Mouse (Mus musculus) limb, embryonic 13.5 days (tissue): ENCODE measurements around the gene Mid1. TPM values are rescaled to one million over a fixed set of nuclear protein-coding genes. Genes with fewer than 3 reads are reported as not detected.

Experiments used
- ATAC-seq: fragments of 200-750 bp; cut with Nextera tagmentation; 2 replicates; pipeline ENCODE4 v1.8.0; 2017; ENCODE audit warnings: low read depth, moderate number of reproducible peaks, moderate TSS enrichment; ENCODE audit not compliant: low FRiP score
- H3K27ac ChIP-seq: fragments of 300-500 bp; sonication (generic); 2 replicates; pipeline ENCODE4 v1.5.1; 2015; ENCODE audit warnings: inconsistent platforms, mild to moderate bottlenecking, moderate library complexity
- H3K27me3 ChIP-seq: fragments of 300-500 bp; sonication (generic); 2 replicates; pipeline ENCODE4 v1.6.1; 2015; ENCODE audit warnings: mild to moderate bottlenecking, inconsistent platforms
- H3K36me3 ChIP-seq: fragments of 300-500 bp; sonication (generic); 2 replicates; pipeline ENCODE4 v1.6.1; 2015; ENCODE audit warnings: inconsistent platforms, mild to moderate bottlenecking, moderate library complexity
- H3K4me1 ChIP-seq: fragments of 300-500 bp; sonication (generic); 2 replicates; pipeline ENCODE4 v1.6.1; 2015; ENCODE audit warnings: inconsistent platforms
- H3K4me2 ChIP-seq: fragments of 300-500 bp; sonication (generic); replicated peaks from 2 replicates; pipeline ENCODE4 v1.6.1; 2015; ENCODE audit warnings: inconsistent platforms, mild to moderate bottlenecking, moderate library complexity
- H3K4me3 ChIP-seq: fragments of 300-500 bp; sonication (generic); 2 replicates; pipeline ENCODE4 v1.5.1; 2015; ENCODE audit warnings: moderate library complexity, mild to moderate bottlenecking, inconsistent platforms
- H3K9ac ChIP-seq: fragments of 300-500 bp; sonication (generic); 2 replicates; pipeline ENCODE4 v1.6.1; 2015; ENCODE audit warnings: mild to moderate bottlenecking, inconsistent platforms
- H3K9me3 ChIP-seq: fragments of 300-500 bp; sonication (generic); 2 replicates; pipeline ENCODE4 v1.6.1; 2016; ENCODE audit warnings: inconsistent platforms
- WGBS: fragments of 180-500 bp; shearing (Covaris S2); methylation state at CpG from one replicate; pipeline ENCODE4 v1.1.7; 2015; 5-methylcytosine and 5-hydroxymethylcytosine counted together
- polyA plus RNA-seq: library from polyadenylated mRNA; unstranded; fragments of >200 nt; fragmentation: Nextera tagmentation; extraction: Ambion mirVana; gene quantifications from 2 replicates; pipeline ENCODE4 v1.2.1, GENCODE M21; 2015

Mid1 gene
- polyA plus RNA-seq, 1 experiment from 2014 or later, result 10.7 TPM

DNA sequence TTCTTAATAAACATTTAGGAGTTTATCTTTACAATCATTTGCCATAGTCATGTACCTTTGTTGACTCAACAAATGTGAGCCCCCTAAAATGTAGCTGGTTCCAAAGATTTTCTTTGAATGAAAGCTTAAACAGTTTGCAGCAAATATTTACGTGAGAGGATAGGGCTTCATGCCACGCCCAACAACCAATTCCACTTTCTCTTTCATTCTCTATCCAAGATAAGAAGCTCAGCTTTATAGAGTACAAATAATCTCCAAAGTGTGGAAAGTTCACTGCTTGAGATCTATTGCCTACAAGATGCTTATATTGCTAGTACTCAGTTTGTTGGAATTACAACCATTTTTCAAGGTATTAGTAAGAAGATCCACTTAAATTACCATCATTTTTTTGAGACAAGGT, 207.6 kb downstream of the Mid1 start:
- H3K4me2 ChIP-seq, result no peak overlapping the region
- no peak overlapping the region for H3K27ac ChIP-seq
- H3K4me1 ChIP-seq, result no peaks in the 10 kb centered on the region
- peaks cover 9% of the 10 kb centered on the region for H3K27me3 ChIP-seq
- H3K9me3 ChIP-seq, result no peaks in the 10 kb centered on the region
- no peak for ATAC-seq
- no peak overlapping the region for H3K9ac ChIP-seq
- H3K36me3 ChIP-seq, result no peaks in the 10 kb centered on the region
- WGBS, result 75% methylated on average over 2 of the region's 2 CpGs
- H3K4me3 ChIP-seq, result no peak overlapping the region

DNA sequence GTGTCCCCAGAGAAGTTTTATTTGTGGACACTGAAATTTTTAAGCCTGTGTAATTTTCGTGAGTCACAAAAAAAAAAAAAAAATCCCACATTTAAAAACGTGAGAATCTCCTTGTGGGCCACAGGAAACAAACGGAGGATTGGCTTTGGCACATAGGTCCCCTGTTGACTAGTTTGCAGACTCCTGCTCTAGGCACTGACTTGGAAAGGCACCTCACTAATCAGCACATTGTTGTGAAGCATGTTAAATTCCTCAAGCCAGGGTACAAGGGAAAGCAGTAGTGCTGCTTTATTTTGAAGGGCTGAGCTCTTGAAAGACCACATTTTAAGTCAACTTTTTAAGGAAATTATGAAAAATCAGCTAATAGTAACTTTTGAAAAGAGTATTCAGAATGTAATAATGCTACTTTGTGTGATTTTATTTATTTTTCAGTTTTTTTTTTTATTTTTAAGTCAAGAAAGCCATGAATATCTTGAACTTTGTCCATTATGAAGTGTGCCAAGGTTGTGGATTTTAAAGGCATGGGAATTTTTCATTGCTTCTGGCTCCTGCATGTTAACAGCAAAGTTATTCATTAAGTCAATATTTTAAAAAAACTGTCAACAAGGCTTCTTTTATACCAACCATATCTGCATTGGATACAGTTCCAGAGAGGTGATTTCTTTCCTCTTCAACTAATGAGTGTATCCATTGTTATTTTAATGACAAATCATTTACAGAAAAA, 214.4 kb downstream of the Mid1 start:
- WGBS, result 22% methylated on average over 3 of the region's 3 CpGs
- Histone ChIP-seq H3K36me3 (no peaks in the 10 kb centered on the region), H3K4me3 (no peak overlapping the region), H3K27me3 (peaks cover 12% of the 10 kb centered on the region; the same call in 1 of the 2 replicates), H3K9me3 (no peaks in the 10 kb centered on the region), H3K4me2 (no peak overlapping the region), H3K4me1 (no peaks in the 10 kb centered on the region), H3K27ac (no peak overlapping the region), H3K9ac (no peak overlapping the region)
- ATAC-seq, result no peak

DNA sequence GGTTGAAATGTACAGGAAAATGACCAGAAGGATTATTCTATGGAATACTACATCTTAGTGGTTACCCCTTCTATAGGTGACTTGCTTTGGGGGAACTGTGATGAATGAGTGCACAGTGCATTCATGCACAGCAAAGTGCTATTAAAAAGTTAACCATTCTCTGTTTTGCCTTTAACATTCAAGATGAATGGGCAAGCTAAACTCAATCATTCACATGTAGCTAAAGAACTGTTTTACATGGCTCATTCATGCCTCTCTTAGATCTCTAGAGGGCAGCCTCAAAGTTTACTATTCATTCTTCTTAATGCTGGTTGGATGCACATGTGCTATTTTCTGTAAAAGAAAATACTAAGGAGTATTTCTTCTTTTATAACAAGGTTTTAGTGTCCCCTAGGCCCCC, 217.9 kb downstream of the Mid1 start:
- Histone ChIP-seq H3K9me3 (no peaks in the 10 kb centered on the region), H3K36me3 (no peaks in the 10 kb centered on the region), H3K9ac (no peak overlapping the region), H3K27me3 (peaks cover 25% of the 10 kb centered on the region; the same call in 1 of the 2 replicates), H3K4me1 (0 out of 2 replicates have a peak, but pooled peaks cover 3% of the 10 kb centered on the region), H3K4me3 (no peak overlapping the region), H3K4me2 (no peak overlapping the region), H3K27ac (no peak overlapping the region)
- ATAC-seq, result peak; percentile 54

DNA sequence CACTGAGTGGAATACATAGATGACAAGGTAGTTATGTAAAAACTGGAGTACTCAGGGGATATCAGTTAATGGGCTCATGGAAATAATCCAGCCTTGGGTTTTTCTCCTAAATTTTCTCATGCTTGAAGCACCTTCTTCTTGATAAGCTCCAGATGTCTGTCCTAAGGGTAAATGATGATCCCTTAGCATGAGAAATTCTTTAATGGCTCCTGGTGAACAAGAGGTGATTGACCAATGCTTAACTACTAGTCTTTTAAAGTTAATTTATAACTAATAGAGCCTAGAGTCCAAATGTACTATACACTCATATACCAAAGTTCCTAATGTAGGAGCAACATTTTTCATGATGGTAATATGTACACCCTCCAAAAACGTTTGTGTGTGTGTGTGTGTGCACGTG, 218.7 kb downstream of the Mid1 start:
- H3K4me3 ChIP-seq, result no peak overlapping the region
- no peak for ATAC-seq
- H3K9me3 ChIP-seq, result no peaks in the 10 kb centered on the region
- no peak overlapping the region for H3K27ac ChIP-seq
- no peak overlapping the region for H3K4me2 ChIP-seq
- no peak overlapping the region for H3K9ac ChIP-seq
- 62% methylated on average over 2 of the region's 2 CpGs for WGBS
- H3K4me1 ChIP-seq, result 0 out of 2 replicates have a peak, but pooled peaks cover 3% of the 10 kb centered on the region
- peaks cover 33% of the 10 kb centered on the region; the same call in 1 of the 2 replicates for H3K27me3 ChIP-seq
- H3K36me3 ChIP-seq, result no peaks in the 10 kb centered on the region

DNA sequence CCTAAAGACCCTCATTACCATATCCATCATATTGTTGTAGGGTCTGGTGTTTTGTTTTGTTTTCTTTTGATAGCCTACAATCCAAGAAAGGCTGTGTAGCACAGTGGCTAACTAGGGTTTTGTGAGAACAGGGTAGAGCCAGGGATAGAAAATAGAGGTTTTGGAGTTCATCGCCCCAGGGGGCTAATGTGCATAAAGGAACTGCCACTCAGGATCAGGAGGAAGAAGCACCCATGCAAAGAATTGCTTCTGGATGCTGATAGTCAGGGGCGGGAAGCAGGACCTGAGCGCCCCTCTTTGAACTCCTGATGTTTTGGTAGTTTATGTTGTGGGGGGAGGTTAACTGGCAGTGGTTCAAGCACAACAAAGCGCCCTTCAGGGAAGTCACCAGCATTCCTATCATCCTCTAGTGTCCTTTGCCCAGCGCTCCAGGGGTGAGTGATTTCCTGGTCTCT, 221.1 kb downstream of the Mid1 start:
- H3K9ac ChIP-seq, result no peak overlapping the region
- WGBS, result 23% methylated on average over 5 of the region's 5 CpGs
- H3K27me3 ChIP-seq, result peaks cover 39% of the 10 kb centered on the region; the same call in 1 of the 2 replicates

DNA sequence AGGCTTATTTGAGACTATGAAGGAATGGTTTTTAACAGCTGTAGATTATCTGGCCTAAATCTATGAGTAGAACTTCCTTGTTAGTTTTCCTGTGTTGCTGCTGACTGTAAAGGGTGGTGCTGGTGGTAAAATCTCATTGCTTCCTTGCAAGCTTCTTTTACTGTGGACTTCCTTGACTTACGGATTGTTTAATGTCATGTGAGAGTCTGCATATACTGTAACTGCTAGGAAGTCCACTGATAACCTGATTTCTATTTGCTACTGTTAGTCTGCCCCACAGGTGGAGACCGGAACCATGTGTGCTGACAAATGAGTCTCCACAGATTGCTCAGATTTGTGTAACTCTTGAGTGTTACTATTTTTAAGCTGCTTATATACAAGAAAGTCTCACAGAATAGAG, 224.9 kb downstream of the Mid1 start:
- no peak overlapping the region for H3K9ac ChIP-seq
- H3K4me1 ChIP-seq, result 0 out of 2 replicates have a peak, but pooled peaks cover 3% of the 10 kb centered on the region
- ATAC-seq, result no peak
- 79% methylated on average over 2 of the region's 2 CpGs for WGBS
- H3K4me3 ChIP-seq, result no peak overlapping the region
- no peaks in the 10 kb centered on the region for H3K36me3 ChIP-seq
- H3K9me3 ChIP-seq, result no peaks in the 10 kb centered on the region
- no peak overlapping the region for H3K27ac ChIP-seq
- no peak overlapping the region for H3K4me2 ChIP-seq
- peaks cover 32% of the 10 kb centered on the region; the same call in 1 of the 2 replicates for H3K27me3 ChIP-seq

More for the DNA sequence above, 221.1 kb downstream of the Mid1 start:
- no peaks in the 10 kb centered on the region for H3K9me3 ChIP-seq
- H3K4me3 ChIP-seq, result no peak overlapping the region
- no peaks in the 10 kb centered on the region for H3K36me3 ChIP-seq
- no peak for ATAC-seq
- H3K4me1 ChIP-seq, result 0 out of 2 replicates have a peak, but pooled peaks cover 3% of the 10 kb centered on the region
- H3K27ac ChIP-seq, result no peak overlapping the region
- no peak overlapping the region for H3K4me2 ChIP-seq

DNA sequence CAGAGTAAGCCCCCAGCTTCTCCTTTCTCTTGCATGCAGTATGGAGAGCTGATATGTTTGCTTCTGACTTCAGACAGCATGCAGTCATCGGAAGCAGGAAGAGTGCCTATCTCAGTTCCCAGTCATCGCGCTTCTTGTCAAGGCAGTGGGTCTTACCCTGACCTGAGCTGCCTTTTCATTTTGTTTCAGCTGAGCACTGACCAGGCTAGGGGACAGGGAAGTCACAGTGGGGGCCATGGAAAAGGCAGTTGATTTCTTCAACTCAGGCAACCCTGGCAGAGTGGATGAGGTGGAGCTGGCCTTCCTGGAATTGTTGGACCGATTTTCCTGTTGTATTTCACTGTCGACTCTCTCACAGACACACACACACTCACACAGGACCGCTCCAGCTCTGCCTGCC, 230.7 kb downstream of the Mid1 start:
- Histone ChIP-seq H3K4me2 (no peak overlapping the region), H3K4me3 (no peak overlapping the region), H3K36me3 (no peaks in the 10 kb centered on the region), H3K4me1 (no peaks in the 10 kb centered on the region), H3K9ac (no peak overlapping the region), H3K9me3 (no peaks in the 10 kb centered on the region), H3K27ac (no peak overlapping the region), H3K27me3 (peaks cover 13% of the 10 kb centered on the region; the same call in 1 of the 2 replicates)
- ATAC-seq, result no peak
- WGBS, result 91% methylated on average over 6 of the region's 6 CpGs

DNA sequence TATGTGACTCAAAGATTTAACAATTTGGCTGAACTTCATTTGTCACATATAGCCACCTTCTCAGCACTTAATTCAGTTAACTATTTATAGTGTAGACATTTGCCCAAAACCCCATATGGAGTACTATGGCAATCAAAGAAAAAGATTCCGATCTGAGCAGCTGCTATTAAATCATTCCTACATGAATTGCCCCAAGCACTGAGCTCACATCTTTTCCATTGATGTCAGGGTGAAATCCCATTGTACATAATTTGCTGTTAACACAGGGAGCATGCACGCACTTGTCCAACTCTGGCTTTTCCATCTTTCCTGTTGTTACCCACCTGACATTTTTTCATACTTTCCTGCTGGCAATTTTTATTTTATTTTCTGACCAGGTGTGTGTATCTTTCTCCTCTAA, 237.5 kb downstream of the Mid1 start:
- Histone ChIP-seq H3K36me3 (no peaks in the 10 kb centered on the region), H3K27ac (no peak overlapping the region), H3K4me1 (no peaks in the 10 kb centered on the region), H3K4me2 (no peak overlapping the region), H3K9me3 (no peaks in the 10 kb centered on the region), H3K4me3 (no peak overlapping the region), H3K9ac (no peak overlapping the region), H3K27me3 (peaks cover 19% of the 10 kb centered on the region; the same call in 1 of the 2 replicates)
- ATAC-seq, result no peak
- 69% methylated on average over 2 of the region's 2 CpGs for WGBS

DNA sequence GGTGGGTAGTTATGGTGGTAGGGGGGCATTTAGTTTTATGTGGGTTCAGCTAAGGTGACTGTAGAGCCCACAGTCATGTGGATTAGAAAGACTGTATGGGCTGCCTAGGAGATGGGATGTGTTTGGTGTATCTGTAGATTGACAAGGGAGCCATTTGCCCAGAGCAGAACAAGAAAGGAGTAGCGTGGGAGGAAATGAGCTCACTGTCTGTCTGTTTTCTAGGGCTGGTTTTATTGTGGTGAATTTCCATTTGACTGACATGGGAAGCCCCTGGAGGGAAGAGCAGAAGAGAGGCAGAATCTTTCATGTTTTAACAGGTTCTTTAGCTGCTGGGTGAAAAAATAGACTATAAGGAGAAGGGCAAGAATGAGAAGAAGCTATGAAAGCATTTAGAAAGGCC, 238.4 kb downstream of the Mid1 start:
- H3K27ac ChIP-seq, result no peak overlapping the region
- no peak overlapping the region for H3K4me3 ChIP-seq
- H3K27me3 ChIP-seq, result peaks cover 25% of the 10 kb centered on the region; the same call in 1 of the 2 replicates
- H3K36me3 ChIP-seq, result no peaks in the 10 kb centered on the region
- 46% methylated on average over 1 of the region's 1 CpGs for WGBS
- H3K4me2 ChIP-seq, result no peak overlapping the region
- no peaks in the 10 kb centered on the region for H3K9me3 ChIP-seq
- no peaks in the 10 kb centered on the region for H3K4me1 ChIP-seq
- no peak overlapping the region for H3K9ac ChIP-seq
- ATAC-seq, result no peak

DNA sequence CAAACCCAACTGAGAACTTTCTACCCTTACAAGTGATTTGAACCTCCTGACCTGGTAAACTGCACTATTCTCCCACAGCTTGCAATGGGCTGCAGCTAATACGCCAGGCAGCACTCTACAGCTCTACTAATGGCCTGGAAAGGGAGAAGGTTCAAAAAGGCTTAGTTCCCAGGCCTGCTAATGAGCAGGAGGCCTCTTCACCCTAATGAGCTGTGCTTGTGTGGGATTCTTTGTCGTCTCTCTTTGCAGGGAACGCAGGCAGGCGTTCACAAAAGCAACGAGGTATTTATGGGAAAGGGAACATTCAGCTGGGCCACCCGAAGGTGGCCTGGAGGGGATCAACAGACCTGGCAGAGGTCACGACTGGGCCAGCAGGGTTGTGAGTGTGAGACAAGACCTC, 240.6 kb downstream of the Mid1 start:
- Histone ChIP-seq H3K27ac (no peak overlapping the region), H3K4me2 (no peak overlapping the region), H3K36me3 (no peaks in the 10 kb centered on the region), H3K9me3 (no peaks in the 10 kb centered on the region), H3K9ac (no peak overlapping the region), H3K4me3 (no peak overlapping the region), H3K27me3 (peaks cover 23% of the 10 kb centered on the region; the same call in 1 of the 2 replicates), H3K4me1 (no peaks in the 10 kb centered on the region)
- no peak for ATAC-seq
- 28% methylated on average over 7 of the region's 7 CpGs for WGBS

DNA sequence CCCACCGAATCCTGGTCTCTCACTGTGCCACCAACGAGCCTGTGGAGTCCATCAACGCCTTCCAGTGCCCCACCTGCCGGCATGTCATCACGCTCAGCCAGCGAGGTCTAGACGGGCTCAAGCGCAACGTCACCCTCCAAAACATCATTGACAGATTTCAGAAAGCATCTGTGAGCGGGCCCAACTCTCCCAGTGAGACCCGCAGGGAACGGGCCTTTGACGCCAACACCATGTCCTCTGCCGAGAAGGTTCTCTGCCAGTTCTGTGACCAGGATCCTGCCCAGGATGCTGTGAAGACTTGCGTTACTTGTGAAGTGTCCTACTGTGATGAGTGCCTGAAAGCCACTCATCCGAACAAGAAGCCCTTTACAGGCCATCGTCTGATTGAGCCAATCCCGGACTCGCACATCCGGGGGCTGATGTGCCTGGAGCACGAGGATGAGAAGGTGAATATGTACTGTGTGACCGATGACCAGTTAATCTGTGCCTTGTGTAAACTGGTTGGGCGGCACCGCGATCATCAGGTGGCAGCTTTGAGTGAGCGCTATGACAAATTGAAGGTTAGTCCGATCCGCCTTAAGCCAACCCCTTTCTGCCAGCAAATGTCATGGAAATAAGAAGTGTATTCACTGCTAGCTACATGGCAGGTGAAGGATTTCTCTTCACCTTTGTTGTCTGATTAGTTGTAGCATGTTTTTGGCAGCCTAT, 242.3 kb downstream of the Mid1 start:
- peaks cover 21% of the 10 kb centered on the region; the same call in 1 of the 2 replicates for H3K27me3 ChIP-seq
- H3K9me3 ChIP-seq, result no peaks in the 10 kb centered on the region
- H3K9ac ChIP-seq, result no peak overlapping the region
- H3K4me3 ChIP-seq, result no peak overlapping the region
- H3K4me1 ChIP-seq, result no peaks in the 10 kb centered on the region
- no peak overlapping the region for H3K27ac ChIP-seq
- ATAC-seq, result no peak
- no peaks in the 10 kb centered on the region for H3K36me3 ChIP-seq
- 88% methylated on average over 28 of the region's 28 CpGs for WGBS
- H3K4me2 ChIP-seq, result no peak overlapping the region

DNA sequence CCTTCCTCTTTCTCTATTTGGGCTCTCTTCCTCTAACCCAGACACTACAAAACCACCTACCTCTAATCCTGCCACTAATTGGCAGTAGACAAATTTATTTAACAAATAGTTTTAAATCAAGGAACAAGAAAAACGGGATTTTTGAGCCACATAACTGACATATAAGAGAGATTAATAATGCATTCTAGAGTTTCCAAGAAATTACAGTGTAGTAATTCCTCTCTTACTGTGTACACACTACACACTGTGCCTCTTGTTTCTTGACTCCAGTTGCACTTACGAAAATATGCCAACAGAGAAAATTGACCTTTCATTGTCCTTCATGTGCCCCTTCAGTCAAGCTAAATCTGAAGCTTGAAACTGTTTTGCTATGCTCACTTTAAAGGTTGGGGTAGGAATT, 245.9 kb downstream of the Mid1 start:
- no peak overlapping the region for H3K9ac ChIP-seq
- H3K9me3 ChIP-seq, result no peaks in the 10 kb centered on the region
- no peak overlapping the region for H3K4me3 ChIP-seq
- 57% methylated on average over 2 of the region's 2 CpGs for WGBS
- H3K27me3 ChIP-seq, result peaks cover 26% of the 10 kb centered on the region; the same call in 1 of the 2 replicates
- no peak overlapping the region for H3K4me2 ChIP-seq
- no peak for ATAC-seq
- no peaks in the 10 kb centered on the region for H3K36me3 ChIP-seq
- no peaks in the 10 kb centered on the region for H3K4me1 ChIP-seq
- H3K27ac ChIP-seq, result no peak overlapping the region
